Mouse (Mus musculus) gastrocnemius, postnatal 25 days (tissue): ENCODE data around the gene Cacnb1. TPM values are rescaled to one million over a fixed set of nuclear protein-coding genes. Genes with fewer than 3 reads are reported as not detected.

ENCODE experiments used
- DNase-seq: peaks from one replicate; pipeline ENCODE4 v3.0.0; 2022
- total RNA-seq, 2 experiments: library from RNA; stranded (reverse); gene quantifications; 1 replicate in 1 of 2; 2 replicates in 1 of 2; pipeline ENCODE4 v1.2.3; 2021

Cacnb1 gene
- total RNA-seq, 2 experiments from 2014 or later, result 212 to 259 TPM

DNA sequence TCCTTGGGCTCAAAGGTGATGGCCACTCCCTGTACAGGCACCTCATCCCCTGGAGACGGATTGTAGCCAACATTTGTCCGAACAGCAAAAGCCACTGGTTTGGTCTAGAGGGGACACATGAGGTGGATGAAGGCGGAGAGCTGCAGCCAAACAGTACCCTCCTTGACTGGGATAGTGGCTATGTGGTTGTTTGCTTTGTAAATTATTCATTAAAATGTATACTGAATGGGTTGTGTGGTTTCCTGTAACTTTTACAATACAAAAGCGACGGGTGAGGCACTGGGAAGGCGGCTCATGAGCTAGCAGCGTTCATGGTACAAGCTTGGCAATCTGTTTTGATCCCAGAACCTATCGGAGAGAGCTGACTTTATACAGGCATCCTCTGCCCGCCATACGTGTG lies 10.0 kb downstream of the Cacnb1 start:
- no peak for DNase-seq

GRCm38 (mm10) chr11:98011716-98012115 lies 11.1 kb downstream of the Cacnb1 start:
- DNase-seq, result no peak

GRCm38 (mm10) chr11:98008087-98008486 lies 14.7 kb downstream of the Cacnb1 start:
- DNase-seq, result no peak

- peak; percentile 77 for DNase-seq
Measured at GRCm38 (mm10) chr11:98005686-98006085, 17.1 kb downstream of the Cacnb1 start.

DNA sequence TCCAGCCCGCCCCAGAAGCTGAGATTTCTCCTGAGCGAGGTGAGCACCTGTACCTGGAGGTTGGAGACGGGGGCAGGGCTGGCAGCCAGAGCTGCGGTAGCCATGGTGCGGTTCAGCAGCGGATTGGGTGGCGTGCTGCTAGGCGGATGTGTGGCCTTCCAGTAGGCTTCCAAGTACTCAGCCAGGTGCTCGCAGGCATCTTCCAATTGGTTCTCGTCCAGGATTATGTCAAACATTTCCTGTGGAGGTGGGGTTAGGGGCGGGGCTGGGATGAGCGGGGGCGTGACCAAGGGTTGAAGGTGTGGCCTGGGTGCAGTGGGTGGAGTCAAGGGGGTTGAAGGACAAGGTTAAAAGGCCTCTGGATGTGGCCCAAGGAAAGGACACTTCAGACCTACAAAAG lies 17.8 kb downstream of the Cacnb1 start:
- DNase-seq, result peak; percentile 48

DNA sequence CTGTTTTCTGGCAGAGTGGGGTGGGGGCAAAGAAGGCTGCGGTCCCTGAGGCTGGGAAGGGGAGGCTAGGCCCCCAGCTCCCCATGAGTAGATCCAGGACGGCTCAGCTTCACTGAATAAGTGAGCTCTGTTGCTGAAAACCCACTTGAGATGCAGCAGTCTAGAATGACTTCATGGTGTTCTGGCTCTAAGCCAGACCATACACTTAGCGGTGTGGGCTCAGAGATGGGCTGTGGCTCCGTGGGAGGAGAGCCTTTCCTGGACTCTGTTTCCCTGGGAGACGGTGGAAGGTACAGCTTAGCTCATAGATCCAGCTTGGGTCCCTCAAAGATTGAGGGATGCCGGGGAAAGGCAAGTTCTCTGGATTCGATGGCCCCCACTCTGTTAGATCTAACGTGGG lies 18.7 kb downstream of the Cacnb1 start:
- DNase-seq, result peak; percentile 6

DNA sequence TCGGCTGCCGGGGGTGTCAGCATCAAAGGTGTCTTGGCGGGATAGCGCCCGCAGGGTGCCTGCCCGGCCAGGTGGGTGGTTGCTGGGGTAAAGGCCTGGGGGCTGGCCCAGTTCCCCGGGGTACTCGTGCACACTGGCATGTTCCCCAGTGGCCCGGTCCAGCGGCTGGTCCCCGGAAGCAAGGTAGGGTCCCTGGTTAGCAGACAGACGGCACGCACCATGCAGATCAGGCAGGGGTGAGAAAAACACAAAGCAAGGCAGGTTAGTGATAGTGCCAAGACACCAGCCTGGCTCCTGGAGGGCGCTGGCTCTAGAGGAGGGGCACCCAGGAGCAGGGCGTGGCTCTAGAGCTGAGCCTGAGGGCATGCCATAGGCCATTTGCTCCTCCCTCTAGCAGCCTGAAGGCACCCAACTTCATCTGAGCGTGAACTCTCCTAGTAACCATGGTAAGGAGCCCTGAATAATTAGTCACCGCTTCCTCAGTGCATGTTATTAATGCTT lies 19.6 kb downstream of the Cacnb1 start:
- peak; percentile 26 for DNase-seq

DNA sequence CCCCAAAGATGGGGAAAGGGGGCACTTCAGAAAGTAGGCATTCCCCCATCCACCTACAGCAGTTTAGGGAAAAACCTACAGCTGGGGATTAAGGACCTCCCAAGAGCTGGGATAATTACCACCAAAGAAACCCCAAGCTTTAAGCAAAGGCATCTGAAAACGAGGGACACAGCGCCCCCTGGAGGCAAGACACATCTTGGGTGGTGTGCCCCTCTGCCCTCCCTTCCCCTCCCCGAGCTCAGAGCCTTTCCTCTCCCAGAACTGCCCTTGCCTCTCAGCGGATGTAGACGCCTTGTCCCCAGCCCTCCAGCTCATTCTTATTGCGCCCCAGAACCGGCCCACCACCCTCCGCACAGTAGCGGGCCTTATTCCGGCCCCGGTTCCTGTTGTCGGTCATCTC lies 20.2 kb downstream of the Cacnb1 start:
- no peak for DNase-seq

DNA sequence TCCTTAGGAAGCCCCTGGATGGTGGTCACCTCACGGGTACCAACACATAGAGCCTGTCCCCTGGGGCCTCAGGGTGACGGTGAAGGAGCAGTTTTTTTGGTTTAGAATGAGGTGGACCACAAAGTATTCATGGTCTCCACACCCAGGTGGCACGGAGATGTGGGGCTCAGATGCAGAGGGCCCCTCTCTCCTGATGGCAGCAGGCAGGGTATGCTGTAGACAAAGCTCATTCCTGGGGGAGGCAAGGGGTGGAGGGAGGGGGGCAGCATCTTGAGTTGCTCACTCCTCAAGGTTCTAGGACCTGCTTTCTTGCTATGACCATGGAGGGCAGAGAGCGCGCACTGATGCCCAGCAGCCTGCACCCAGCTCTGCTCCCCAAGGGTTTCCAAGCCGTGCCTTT lies 20.8 kb downstream of the Cacnb1 start:
- DNase-seq, result no peak

- DNase-seq, result no peak
Measured at GRCm38 (mm10) chr11:98001351-98001824, 21.4 kb downstream of the Cacnb1 start.

GRCm38 (mm10) chr11:98000378-98001140 lies 22.3 kb downstream of the Cacnb1 start:
- no peak for DNase-seq

- no peak for DNase-seq
Measured at GRCm38 (mm10) chr11:97999748-98000147, 23.1 kb downstream of the Cacnb1 start.

- no peak for DNase-seq
Measured at GRCm38 (mm10) chr11:97998898-97999608, 23.8 kb downstream of the Cacnb1 start.

- DNase-seq, result no peak
Measured at GRCm38 (mm10) chr11:97998074-97998793, 24.6 kb downstream of the Cacnb1 start.

GRCm38 (mm10) chr11:97997387-97997960 lies 25.4 kb downstream of the Cacnb1 start:
- no peak for DNase-seq

- DNase-seq, result no peak
Measured at GRCm38 (mm10) chr11:97996691-97997090, 26.1 kb downstream of the Cacnb1 start.

DNA sequence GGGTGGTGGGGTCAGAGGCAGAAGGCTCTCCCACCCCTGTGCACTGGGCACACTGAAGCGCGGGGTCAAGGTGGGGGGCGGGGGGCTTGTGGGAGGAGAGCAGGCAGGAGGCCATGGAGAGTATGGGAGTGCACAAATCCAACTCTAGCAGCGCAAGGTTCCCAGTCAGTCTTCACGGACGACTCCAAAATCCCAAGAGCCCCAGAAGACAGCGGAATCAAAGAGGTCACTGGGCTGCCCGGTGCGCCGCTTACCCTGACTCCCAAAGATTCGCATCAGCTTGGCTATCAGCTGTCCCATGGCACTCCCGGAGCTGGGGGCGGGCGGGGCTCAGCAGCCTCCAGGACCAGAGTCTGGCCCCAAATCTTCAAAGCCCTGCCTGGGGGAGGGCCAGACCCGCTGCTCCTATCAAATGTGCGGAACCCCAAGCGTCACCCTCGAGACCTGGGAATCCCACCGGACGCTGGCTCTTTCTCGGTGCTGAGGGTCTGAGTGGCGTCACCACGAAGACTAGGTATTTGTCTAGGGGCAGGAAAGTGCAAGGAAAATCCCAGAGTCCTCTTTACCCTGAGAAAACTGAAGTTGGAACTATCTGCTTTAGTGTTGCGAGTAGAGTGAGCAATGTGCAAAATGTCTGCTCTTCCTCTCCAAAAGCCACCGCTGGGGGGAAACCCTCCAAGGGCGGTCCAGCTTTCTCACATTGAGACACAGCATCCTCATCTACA lies 27.1 kb downstream of the Cacnb1 start, which contains the start of gene Arl5c:
Gene Arl5c, minus strand, starts transcription at position 618 of the 725 bp plus-strand sequence.
- DNase-seq, result peak; percentile 55

DNA sequence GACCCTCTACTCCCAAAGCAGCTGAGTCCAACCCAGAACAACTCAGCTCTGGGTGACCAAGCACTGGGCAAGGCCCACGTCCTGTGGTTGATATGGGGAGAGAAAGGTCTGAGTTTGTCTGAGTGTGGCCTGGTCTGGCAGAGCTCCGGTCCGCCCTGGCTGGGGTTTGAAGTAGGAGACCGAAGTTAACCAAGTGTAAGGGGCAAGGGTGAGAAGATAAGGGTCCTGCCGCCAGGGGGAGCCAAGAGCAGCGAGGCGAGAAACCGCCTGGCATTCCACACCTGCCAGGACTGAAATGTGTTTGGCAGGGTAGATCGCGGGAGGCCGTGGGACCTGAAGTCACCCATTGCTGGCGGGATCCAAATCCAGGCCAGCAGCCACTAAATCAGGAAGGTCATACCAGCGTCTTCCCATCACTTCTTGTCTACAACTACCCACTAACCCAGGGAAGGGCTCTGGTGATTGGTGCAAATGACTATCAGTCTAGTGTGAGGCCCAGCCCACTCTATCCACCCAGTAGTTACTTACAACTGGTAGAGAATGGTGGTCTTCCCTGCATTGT lies 28.2 kb downstream of the Cacnb1 start:
- DNase-seq, result peak; percentile 76

- DNase-seq, result peak; percentile 82
Measured at GRCm38 (mm10) chr11:97988530-97989096, 34.2 kb downstream of the Cacnb1 start.
